Mouse (Mus musculus) heart, embryonic 10.5 days (tissue): ENCODE data around the gene Vwa8. TPM values are rescaled to one million over a fixed set of nuclear protein-coding genes. Genes with fewer than 3 reads are reported as not detected.

Experiments
- DNase-seq: peaks from one replicate; pipeline ENCODE4 v3.0.0-alpha.2; 2017; ENCODE audit warnings: low spot score
- H3K27ac ChIP-seq: fragments of 300-500 bp; sonication (generic); 2 replicates; pipeline ENCODE4 v1.5.1; 2016; ENCODE audit warnings: mild to moderate bottlenecking
- H3K27me3 ChIP-seq: fragments of 300-500 bp; sonication (generic); 2 replicates; pipeline ENCODE4 v1.6.1; 2016; ENCODE audit warnings: mild to moderate bottlenecking; ENCODE audit not compliant: poor library complexity, insufficient read depth, severe bottlenecking
- H3K36me3 ChIP-seq: fragments of 300-500 bp; sonication (generic); 2 replicates; pipeline ENCODE4 v1.6.1; 2016; ENCODE audit warnings: mild to moderate bottlenecking, moderate library complexity
- H3K4me1 ChIP-seq: fragments of 300-500 bp; sonication (generic); 2 replicates; pipeline ENCODE4 v1.6.1; 2016; ENCODE audit warnings: mild to moderate bottlenecking
- H3K4me3 ChIP-seq: fragments of 300-500 bp; sonication (generic); 2 replicates; pipeline ENCODE4 v1.5.1; 2016; ENCODE audit warnings: mild to moderate bottlenecking, moderate library complexity
- H3K9me3 ChIP-seq: fragments of 300-500 bp; sonication (generic); 2 replicates; pipeline ENCODE4 v1.6.1; 2016; ENCODE audit warnings: mild to moderate bottlenecking, moderate library complexity
- WGBS: fragments of 180-500 bp; shearing (Covaris S2); methylation state at CpG from one replicate; pipeline ENCODE4 v1.1.7; 2016; 5-methylcytosine and 5-hydroxymethylcytosine counted together
- polyA plus RNA-seq: library from polyadenylated mRNA; unstranded; fragments of >200 nt; fragmentation: Nextera tagmentation; extraction: Ambion mirVana; gene quantifications from 2 replicates; pipeline ENCODE4 v1.2.1, GENCODE M21; 2016

Vwa8 gene
- polyA plus RNA-seq, 1 experiment from 2014 or later: 12.1 TPM

DNA sequence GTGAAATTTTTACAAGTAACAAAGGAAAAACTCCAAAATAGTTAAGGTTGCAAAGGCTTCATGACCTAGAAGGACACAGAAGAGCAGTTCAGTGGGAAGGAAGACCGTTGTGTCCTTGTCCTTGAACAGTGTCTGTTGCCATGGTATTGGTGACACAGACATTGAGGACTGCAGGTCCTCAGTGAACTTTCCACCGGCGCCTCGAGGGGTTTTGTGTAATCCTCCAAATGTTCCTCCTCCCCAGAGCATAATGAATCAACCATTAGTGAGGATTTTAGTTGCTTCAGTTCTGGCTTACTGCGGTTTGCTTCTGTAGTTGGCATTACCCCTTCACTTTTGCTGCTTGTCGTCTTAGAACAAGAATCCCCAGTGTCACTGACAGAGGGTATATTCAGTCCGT is 172.9 kb downstream of the Vwa8 start:
- H3K4me1 ChIP-seq: no peaks in the 10 kb centered on the region
- no peaks in the 10 kb centered on the region for H3K9me3 ChIP-seq
- H3K36me3 ChIP-seq: no peaks in the 10 kb centered on the region
- H3K27ac ChIP-seq: no peak overlapping the region
- H3K4me3 ChIP-seq: no peak overlapping the region
- no peak for DNase-seq
- 56% methylated on average over 7 of the region's 7 CpGs for WGBS
- no peaks in the 10 kb centered on the region for H3K27me3 ChIP-seq

DNA sequence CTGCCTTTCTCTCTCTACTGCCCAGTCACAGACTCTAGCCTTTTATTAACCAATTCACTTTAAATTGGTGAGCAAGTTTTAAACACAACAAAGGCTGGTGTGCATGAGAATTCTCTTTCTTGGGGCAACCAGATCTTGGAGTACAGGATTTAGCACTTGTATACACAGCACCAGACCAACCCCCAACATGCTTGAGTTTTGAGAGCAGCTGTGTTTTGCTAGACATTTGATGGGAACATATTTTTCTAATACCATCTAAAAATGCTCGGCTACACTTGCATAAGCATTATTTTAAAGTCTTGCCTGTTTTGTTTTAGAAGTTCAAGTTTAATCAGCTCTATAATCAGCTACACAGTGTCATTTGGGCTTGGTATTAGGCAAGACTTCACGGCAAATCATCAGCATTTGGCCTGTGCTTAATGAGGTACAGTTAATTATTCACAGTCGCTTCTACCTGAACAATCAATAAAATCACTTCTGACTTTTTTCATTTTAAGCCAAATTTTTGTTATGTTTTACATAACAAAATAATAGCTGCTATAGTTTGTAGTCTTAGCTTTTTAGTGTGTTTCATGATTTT is 180.2 kb downstream of the Vwa8 start:
- WGBS: 88% methylated on average over 3 of the region's 3 CpGs
- no peak overlapping the region for H3K27ac ChIP-seq
- no peaks in the 10 kb centered on the region for H3K9me3 ChIP-seq
- H3K36me3 ChIP-seq: no peaks in the 10 kb centered on the region
- peaks cover 12% of the 10 kb centered on the region for H3K4me1 ChIP-seq
- no peak overlapping the region for H3K4me3 ChIP-seq
- no peak for DNase-seq
- H3K27me3 ChIP-seq: no peaks in the 10 kb centered on the region

DNA sequence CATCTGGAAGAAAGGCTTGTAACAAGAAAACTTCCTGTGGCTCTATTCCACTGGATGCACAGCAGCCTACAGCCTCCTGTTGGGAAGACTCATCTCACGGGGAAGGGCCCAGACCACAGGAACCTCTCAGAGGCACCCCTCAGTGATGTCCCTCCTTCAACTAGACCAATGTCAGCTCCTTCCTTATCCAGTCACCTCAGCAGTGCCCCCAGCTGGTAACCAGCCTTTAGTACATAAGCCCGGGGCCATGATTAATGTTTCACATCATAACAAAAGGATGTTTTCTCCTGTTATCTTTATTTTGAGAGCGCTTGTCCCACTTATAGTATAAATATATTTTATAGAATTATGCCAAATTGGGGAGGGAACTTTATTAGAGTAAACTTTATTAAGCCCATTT is 181.9 kb downstream of the Vwa8 start:
- Histone ChIP-seq H3K4me1 (peaks cover 22% of the 10 kb centered on the region), H3K27ac (no peak overlapping the region), H3K4me3 (no peak overlapping the region), H3K27me3 (no peaks in the 10 kb centered on the region), H3K9me3 (no peaks in the 10 kb centered on the region), H3K36me3 (no peaks in the 10 kb centered on the region)
- 91% methylated on average over 3 of the region's 3 CpGs for WGBS
- DNase-seq: no peak

DNA sequence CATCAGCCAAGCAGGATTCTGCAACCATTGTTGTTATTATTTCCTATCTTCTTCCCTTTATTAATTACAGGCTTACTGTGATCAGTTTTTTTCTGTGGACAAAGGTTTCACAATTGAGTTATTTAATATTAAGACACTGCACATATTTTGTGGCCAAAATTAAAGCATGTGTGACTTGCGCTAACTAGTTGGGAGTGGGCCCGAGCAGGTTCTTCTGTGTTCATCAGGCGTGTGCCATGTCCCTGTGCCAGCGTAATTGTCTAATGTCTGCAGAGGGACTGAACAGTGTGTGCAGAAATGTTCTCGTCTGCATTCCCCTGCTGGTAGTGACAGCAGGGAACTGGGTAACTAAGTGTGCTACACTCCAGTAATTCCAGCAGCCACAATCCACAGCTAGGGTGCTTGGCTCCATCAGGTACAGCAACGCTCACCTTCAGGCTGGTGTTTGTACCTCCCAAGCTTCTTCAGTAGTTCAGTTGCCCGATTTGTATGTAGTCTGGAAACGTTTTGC is 182.4 kb downstream of the Vwa8 start:
- H3K4me3 ChIP-seq: no peak overlapping the region
- WGBS: 87% methylated on average over 8 of the region's 8 CpGs
- H3K9me3 ChIP-seq: no peaks in the 10 kb centered on the region
- no peaks in the 10 kb centered on the region for H3K36me3 ChIP-seq
- no peak overlapping the region for H3K27ac ChIP-seq
- no peaks in the 10 kb centered on the region for H3K27me3 ChIP-seq
- H3K4me1 ChIP-seq: peaks cover 22% of the 10 kb centered on the region
- DNase-seq: no peak

DNA sequence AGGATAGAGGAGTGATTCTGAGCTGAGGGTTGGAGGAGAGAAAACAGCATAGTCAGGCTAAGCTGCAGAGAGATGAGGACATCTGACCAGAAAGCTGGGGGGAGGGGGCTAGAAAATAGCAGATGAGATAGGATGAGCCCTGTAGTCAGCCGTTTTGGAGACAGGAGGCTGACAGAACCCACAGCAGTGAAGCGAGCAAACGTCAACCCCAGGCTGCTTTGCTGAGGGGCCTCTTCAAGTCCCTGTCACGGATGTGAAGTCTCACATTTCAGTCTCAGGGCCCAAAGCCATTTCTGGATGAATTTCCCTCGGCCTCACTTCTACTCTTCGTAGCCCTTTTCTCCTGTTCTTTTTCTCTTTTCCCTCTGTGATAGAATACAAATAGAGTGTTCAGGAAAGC is 184.5 kb downstream of the Vwa8 start:
- H3K27ac ChIP-seq: no peak overlapping the region; the same call in 1 of the 2 replicates
- H3K4me1 ChIP-seq: peaks cover 22% of the 10 kb centered on the region
- no peaks in the 10 kb centered on the region for H3K9me3 ChIP-seq
- no peak for DNase-seq
- WGBS: 41% methylated on average over 6 of the region's 6 CpGs
- 0 out of 2 replicates have a peak, but pooled peaks cover 3% of the 10 kb centered on the region for H3K36me3 ChIP-seq
- no peaks in the 10 kb centered on the region for H3K27me3 ChIP-seq
- H3K4me3 ChIP-seq: no peak overlapping the region

DNA sequence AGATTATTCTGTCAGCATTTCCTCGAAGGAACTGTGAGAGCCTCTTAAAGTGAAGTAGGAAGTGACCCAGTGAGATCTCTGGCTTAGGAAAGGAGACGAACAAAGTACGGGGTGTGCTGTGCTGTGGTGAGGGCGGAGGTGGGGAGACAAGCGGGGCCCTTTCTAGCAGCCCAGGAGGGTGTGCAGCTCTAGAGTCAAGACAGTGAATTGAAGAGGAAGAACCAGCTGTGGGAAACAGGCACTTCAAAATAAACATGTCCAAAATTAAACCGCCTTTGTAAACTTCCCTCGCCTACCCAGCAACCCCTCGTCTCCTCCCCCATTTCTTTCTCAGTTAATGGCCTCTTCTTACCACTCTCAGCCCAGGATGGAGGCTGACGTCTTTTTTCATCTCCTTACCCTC is 185.7 kb downstream of the Vwa8 start:
- Histone ChIP-seq H3K4me1 (peaks cover 22% of the 10 kb centered on the region), H3K27me3 (no peaks in the 10 kb centered on the region), H3K4me3 (no peak overlapping the region), H3K9me3 (no peaks in the 10 kb centered on the region), H3K36me3 (0 out of 2 replicates have a peak, but pooled peaks cover 3% of the 10 kb centered on the region), H3K27ac (no peak overlapping the region)
- WGBS: 49% methylated on average over 9 of the region's 9 CpGs
- DNase-seq: no peak

DNA sequence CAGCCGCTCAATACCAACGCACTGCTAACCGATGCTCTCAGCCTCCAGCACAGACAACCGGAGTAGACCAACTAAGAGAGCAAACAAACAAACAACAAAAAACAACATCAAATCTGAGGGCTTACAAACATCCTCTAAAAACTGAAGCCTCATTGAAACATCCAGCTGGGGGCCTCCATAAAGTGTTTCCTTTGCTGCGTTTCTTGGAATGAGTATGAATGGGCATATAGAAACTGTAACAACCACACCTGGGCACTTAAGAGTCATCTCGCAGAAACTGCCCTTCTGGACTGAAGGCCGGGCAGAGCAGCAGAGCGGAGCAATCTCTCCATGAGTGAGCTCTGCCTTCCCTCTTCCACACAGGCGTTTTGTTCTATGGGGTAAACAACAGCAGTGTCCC is 186.7 kb downstream of the Vwa8 start:
- no peak for DNase-seq
- no peaks in the 10 kb centered on the region for H3K27me3 ChIP-seq
- H3K4me3 ChIP-seq: no peak overlapping the region
- peaks cover 22% of the 10 kb centered on the region for H3K4me1 ChIP-seq
- H3K27ac ChIP-seq: no peak overlapping the region
- 86% methylated on average over 9 of the region's 9 CpGs for WGBS
- H3K36me3 ChIP-seq: 0 out of 2 replicates have a peak, but pooled peaks cover 3% of the 10 kb centered on the region
- no peaks in the 10 kb centered on the region for H3K9me3 ChIP-seq

DNA sequence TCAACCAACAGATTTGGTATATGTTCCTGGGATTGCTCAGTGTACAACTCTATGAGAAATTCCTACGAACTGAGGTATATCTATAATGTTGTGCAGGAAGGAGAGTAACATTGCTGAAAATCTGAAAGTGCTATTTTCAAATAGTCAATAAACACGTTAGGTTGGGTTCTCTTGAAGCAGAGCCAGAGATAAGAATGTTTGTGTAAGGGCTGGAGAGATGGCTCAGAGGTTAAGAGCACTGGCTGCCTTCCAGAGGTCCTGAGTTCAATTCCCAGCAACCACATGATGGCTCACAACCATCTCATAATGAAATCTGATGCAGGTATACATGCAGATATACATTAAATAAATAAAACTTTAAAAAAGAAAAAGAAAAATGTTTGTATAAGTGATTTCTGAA is 198.3 kb downstream of the Vwa8 start:
- no peak overlapping the region for H3K27ac ChIP-seq
- DNase-seq: no peak
- 58% methylated on average over 2 of the region's 2 CpGs for WGBS

DNA sequence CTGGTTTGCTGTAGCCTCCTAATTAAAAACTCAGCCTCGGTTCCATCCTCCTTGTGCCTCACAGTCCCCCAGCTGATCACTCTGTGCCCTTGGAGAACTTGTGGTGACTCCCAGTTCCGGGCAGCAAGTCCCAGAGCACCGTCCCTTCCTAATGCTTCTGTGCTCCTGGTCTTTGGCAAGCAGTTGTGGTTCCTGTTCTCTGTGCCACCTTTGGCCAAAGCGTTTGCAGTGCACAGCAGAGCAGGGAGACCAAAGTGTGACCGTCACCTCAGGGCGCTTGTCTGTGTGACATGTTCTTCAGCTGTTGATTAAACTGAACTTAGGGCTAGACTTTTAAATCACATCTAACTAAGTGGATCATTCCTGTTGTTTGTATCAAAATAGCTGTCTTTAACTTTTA is 199.1 kb downstream of the Vwa8 start:
- Histone ChIP-seq H3K9me3 (no peaks in the 10 kb centered on the region), H3K27ac (no peak overlapping the region), H3K4me3 (no peak overlapping the region), H3K27me3 (no peaks in the 10 kb centered on the region), H3K36me3 (no peaks in the 10 kb centered on the region), H3K4me1 (no peaks in the 10 kb centered on the region)
- DNase-seq: no peak
- WGBS: 83% methylated on average over 6 of the region's 6 CpGs

More for the DNA sequence above, 198.3 kb downstream of the Vwa8 start:
- Histone ChIP-seq H3K9me3 (no peaks in the 10 kb centered on the region), H3K4me1 (no peaks in the 10 kb centered on the region), H3K36me3 (no peaks in the 10 kb centered on the region), H3K4me3 (no peak overlapping the region), H3K27me3 (no peaks in the 10 kb centered on the region)

DNA sequence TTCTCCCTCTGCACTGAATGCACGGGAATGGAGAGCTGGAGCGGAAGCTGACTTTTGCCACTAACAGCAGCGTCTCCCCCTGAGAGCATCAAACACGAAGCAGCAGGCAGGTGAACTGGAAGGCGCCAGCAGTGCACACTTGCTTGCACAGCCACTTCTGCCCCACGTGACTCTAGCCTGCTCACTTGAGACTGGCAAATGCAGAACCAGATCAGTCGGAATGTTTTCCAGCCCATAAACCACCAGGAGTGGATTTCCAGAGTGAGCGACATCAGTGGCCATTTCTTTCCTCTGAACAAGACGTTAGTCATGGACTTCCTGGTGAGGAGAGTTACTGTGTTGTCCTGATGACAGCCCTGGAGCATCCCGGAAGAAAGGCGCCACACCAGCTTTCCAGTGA is 200.7 kb downstream of the Vwa8 start:
- H3K9me3 ChIP-seq: no peaks in the 10 kb centered on the region
- no peaks in the 10 kb centered on the region for H3K4me1 ChIP-seq
- no peaks in the 10 kb centered on the region for H3K27me3 ChIP-seq
- no peak for DNase-seq
- 70% methylated on average over 11 of the region's 11 CpGs for WGBS
- H3K36me3 ChIP-seq: no peaks in the 10 kb centered on the region
- no peak overlapping the region for H3K4me3 ChIP-seq
- no peak overlapping the region for H3K27ac ChIP-seq

DNA sequence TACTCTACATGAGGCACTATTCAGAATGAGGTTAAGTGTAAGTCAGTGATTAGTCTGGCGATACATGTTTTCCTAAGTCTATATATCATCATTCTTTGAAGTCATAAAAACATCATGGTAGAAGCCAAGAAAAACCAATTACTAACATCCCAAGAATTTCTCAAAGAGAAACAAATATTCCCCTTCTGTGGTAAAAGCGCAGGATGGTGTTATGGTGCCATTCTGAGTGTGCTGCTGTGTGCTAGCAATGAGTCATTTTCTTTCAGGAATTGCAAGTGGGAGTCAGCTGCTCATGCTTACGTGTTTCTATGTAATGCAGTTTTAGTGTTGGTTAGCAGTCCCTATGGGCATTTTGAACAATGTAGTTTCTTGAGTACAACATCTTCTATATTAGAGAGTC is 216.8 kb downstream of the Vwa8 start:
- DNase-seq: no peak
- Histone ChIP-seq H3K36me3 (no peaks in the 10 kb centered on the region), H3K27me3 (no peaks in the 10 kb centered on the region), H3K27ac (no peak overlapping the region), H3K4me3 (no peak overlapping the region), H3K4me1 (0 out of 2 replicates have a peak, but pooled peaks cover 5% of the 10 kb centered on the region), H3K9me3 (no peaks in the 10 kb centered on the region)
- WGBS: 87% methylated on average over 3 of the region's 3 CpGs

DNA sequence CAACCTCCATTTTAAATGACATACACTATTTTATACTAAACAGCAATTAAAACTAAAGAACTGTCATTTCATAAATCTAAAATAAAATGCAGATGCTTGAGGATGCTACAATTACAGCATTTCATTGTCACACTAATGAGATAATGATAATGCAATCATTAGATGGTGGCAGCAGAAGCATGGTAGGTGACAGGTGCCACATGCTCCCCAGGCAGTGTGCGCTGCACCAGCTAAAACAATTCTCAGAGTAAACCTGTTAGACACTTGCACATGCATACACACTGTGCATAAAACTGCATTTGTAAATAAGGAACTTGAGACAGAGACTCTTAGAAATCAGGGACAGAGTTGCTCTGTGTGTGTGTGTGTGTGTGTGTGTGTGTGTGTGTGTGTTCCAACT is 220.7 kb downstream of the Vwa8 start:
- H3K4me1 ChIP-seq: 0 out of 2 replicates have a peak, but pooled peaks cover under 1% of the 10 kb centered on the region
- no peaks in the 10 kb centered on the region for H3K36me3 ChIP-seq
- 94% methylated on average over 1 of the region's 1 CpGs for WGBS
- no peaks in the 10 kb centered on the region for H3K9me3 ChIP-seq
- no peak overlapping the region for H3K27ac ChIP-seq
- H3K27me3 ChIP-seq: no peaks in the 10 kb centered on the region
- DNase-seq: no peak
- H3K4me3 ChIP-seq: no peak overlapping the region

DNA sequence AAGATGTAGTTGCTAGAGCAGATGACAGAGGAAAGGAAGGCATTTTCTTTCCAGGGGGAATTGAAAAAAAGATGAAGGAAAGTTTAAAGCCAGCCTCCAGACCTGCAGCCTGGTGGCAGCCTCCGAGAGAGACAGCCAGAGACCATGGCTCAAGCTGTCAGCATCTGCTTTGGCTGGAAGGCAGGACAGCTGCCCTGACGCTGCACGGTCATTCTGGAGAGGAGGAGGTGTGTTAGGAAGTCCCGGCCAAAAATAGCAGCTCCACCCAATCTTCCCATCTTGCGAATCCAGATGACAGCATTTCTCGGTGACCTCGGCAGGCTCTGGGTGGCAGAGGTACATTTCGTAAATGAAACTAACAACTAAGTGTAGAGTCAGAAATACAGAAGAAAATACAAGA is 225.9 kb downstream of the Vwa8 start:
- Histone ChIP-seq H3K27me3 (no peaks in the 10 kb centered on the region), H3K4me1 (0 out of 2 replicates have a peak, but pooled peaks cover 5% of the 10 kb centered on the region), H3K27ac (no peak overlapping the region), H3K9me3 (no peaks in the 10 kb centered on the region), H3K4me3 (no peak overlapping the region), H3K36me3 (no peaks in the 10 kb centered on the region)
- no peak for DNase-seq
- WGBS: 61% methylated on average over 8 of the region's 8 CpGs
